Mouse (Mus musculus) myocyte (in vitro differentiated cells): ENCODE data around the gene Rere. TPM values are rescaled to one million over a fixed set of nuclear protein-coding genes. Genes with fewer than 3 reads are reported as not detected.

Source experiments
- H3K27me3 ChIP-seq: one replicate; pipeline ENCODE4 v1.6.1; 2011; ENCODE audit not compliant: control insufficient read depth, insufficient read depth, insufficient read length
- H3K36me3 ChIP-seq: one replicate; pipeline ENCODE4 v1.6.1; 2011; ENCODE audit not compliant: control insufficient read depth, insufficient read depth
- H3K4me2 ChIP-seq: one replicate; pipeline ENCODE4 v1.6.1; 2011; ENCODE audit warnings: low read depth, control low read depth
- H3K4me3 ChIP-seq: one replicate; pipeline ENCODE4 v1.5.1; 2011; ENCODE audit warnings: mild to moderate bottlenecking, control low read depth, moderate library complexity
- H3K79me2 ChIP-seq: one replicate; pipeline ENCODE4 v1.6.1; 2011; ENCODE audit not compliant: control insufficient read depth, insufficient read depth
- H3ac ChIP-seq: one replicate; pipeline ENCODE4 v1.6.1; 2011; ENCODE audit not compliant: control insufficient read depth, insufficient read length
- CEBPB ChIP-seq: IDR thresholded peaks from 2 replicates; pipeline ENCODE4 v1.6.1; 2011; ENCODE audit warnings: mild to moderate bottlenecking, moderate library complexity; ENCODE audit not compliant: poor library complexity, insufficient read depth, severe bottlenecking
- E2F4 ChIP-seq: IDR thresholded peaks from one replicate; pipeline ENCODE4 v1.6.1; 2011; ENCODE audit warnings: mild to moderate bottlenecking, control low read depth, moderate library complexity; ENCODE audit not compliant: insufficient read depth
- MAX ChIP-seq: IDR thresholded peaks from one replicate; pipeline ENCODE4 v1.6.1; 2011; ENCODE audit warnings: low read depth, mild to moderate bottlenecking, control low read depth
- MYOD1 ChIP-seq, 3 experiments: IDR thresholded peaks; one replicate each; pipeline ENCODE4 v1.6.1; 2011; ENCODE audit warnings: control low read depth in 2 of 3, low read depth in 2 of 3, mild to moderate bottlenecking in 2 of 3, moderate library complexity in 1 of 3; ENCODE audit not compliant: insufficient read length in 2 of 3, control insufficient read depth in 1 of 3
- MYOG ChIP-seq, 3 experiments: IDR thresholded peaks; one replicate each; pipeline ENCODE4 v1.6.1; 2011; ENCODE audit warnings: control low read depth in 2 of 3, low read depth in 2 of 3, mild to moderate bottlenecking in 2 of 3; ENCODE audit not compliant: insufficient read length in 2 of 3, control insufficient read depth in 1 of 3, insufficient read depth in 1 of 3
- POLR2A ChIP-seq: IDR thresholded peaks from one replicate; pipeline ENCODE4 v1.6.1; 2011; ENCODE audit warnings: low read depth, mild to moderate bottlenecking, control low read depth, moderate library complexity; ENCODE audit not compliant: insufficient read length
- POLR2AphosphoS2 ChIP-seq: IDR thresholded peaks from one replicate; pipeline ENCODE4 v1.6.1; 2011; ENCODE audit warnings: low read depth, control low read depth; ENCODE audit not compliant: insufficient read length
- REST ChIP-seq: IDR thresholded peaks from one replicate; pipeline ENCODE4 v1.6.1; 2011; ENCODE audit warnings: mild to moderate bottlenecking, control low read depth, moderate library complexity; ENCODE audit not compliant: insufficient read depth, insufficient read length
- SRF ChIP-seq: IDR thresholded peaks from one replicate; pipeline ENCODE4 v1.6.1; 2011; ENCODE audit warnings: low read depth; ENCODE audit not compliant: control insufficient read depth, insufficient read length
- TCF12 ChIP-seq: IDR thresholded peaks from one replicate; pipeline ENCODE4 v1.6.1; 2011; ENCODE audit warnings: mild to moderate bottlenecking, control low read depth; ENCODE audit not compliant: poor library complexity, insufficient read depth, severe bottlenecking
- TCF3 ChIP-seq: IDR thresholded peaks from one replicate; pipeline ENCODE4 v1.6.1; 2011; ENCODE audit warnings: low read depth, control low read depth; ENCODE audit not compliant: insufficient read length
- USF1 ChIP-seq: IDR thresholded peaks from one replicate; pipeline ENCODE4 v1.6.1; 2011; ENCODE audit warnings: low read depth, mild to moderate bottlenecking, control low read depth, moderate library complexity
- polyA plus RNA-seq: library from polyadenylated mRNA; unstranded; fragments of >200 nt; fragmentation: generic; extraction: Trizol; gene quantifications from one replicate; pipeline ENCODE4 v1.2.1, GENCODE M21; 2012; ENCODE audit warnings: missing spikeins

The Rere gene
- polyA plus RNA-seq, 1 experiment: 34.0 TPM

- H3ac ChIP-seq: no peak overlapping the region
Observed at GRCm38 (mm10) chr4:150245876-150246275, 35.6 kb upstream of the Rere start.

GRCm38 (mm10) chr4:150248009-150248408 is 33.4 kb upstream of the Rere start:
- Histone ChIP-seq H3K79me2 (peaks cover 13% of the 10 kb centered on the region), H3K4me2 (no peak overlapping the region), H3ac (no peak overlapping the region), H3K36me3 (peaks cover 69% of the 10 kb centered on the region), H3K4me3 (no peak overlapping the region), H3K27me3 (no peaks in the 10 kb centered on the region)
- TF ChIP-seq REST (no peak), POLR2AphosphoS2 (peak; percentile 85), POLR2A (peak; percentile 57)

More at GRCm38 (mm10) chr4:150245876-150246275, 35.6 kb upstream of the Rere start:
- Histone ChIP-seq H3K27me3 (no peaks in the 10 kb centered on the region), H3K79me2 (peaks cover 35% of the 10 kb centered on the region), H3K4me3 (no peak overlapping the region), H3K36me3 (peaks cover 87% of the 10 kb centered on the region), H3K4me2 (peak overlapping the region; percentile 39)
- TF ChIP-seq REST (no peak), TCF12 (peak; percentile 92), MYOG (IDR thresholded peaks at IDR 0.05; ENCODE audit: control insufficient read depth in 1 of 3, insufficient read depth in 1 of 3, insufficient read length in 2 of 3, low read depth in 2 of 3) (peak; percentile 85 to 99 (median 97)), SRF (no peak), POLR2AphosphoS2 (peak; percentile 73), MYOD1 (IDR thresholded peaks at IDR 0.05; ENCODE audit: control insufficient read depth in 1 of 3, insufficient read length in 2 of 3, low read depth in 2 of 3) (peak; percentile 84 to 95 (median 87)), E2F4 (no peak), POLR2A (no peak), CEBPB (no peak), MAX (no peak), TCF3 (peak; percentile 70), USF1 (no peak)

GRCm38 (mm10) chr4:150248917-150249316 is 32.5 kb upstream of the Rere start:
- H3K36me3 ChIP-seq: peaks cover 60% of the 10 kb centered on the region
- H3K27me3 ChIP-seq: no peaks in the 10 kb centered on the region
- no peak overlapping the region for H3K4me3 ChIP-seq
- no peak overlapping the region for H3K4me2 ChIP-seq
- TF ChIP-seq POLR2AphosphoS2 (peak; percentile 78), USF1 (no peak), POLR2A (peak; percentile 57), MYOG (IDR thresholded peaks at IDR 0.05; ENCODE audit: control insufficient read depth in 1 of 3, insufficient read depth in 1 of 3, insufficient read length in 2 of 3, low read depth in 2 of 3) (peak in 1 of 3 experiments; percentile 16)
- H3K79me2 ChIP-seq: peaks cover 4% of the 10 kb centered on the region
- H3ac ChIP-seq: no peak overlapping the region

- no peak overlapping the region for H3K4me2 ChIP-seq
- no peak overlapping the region for H3ac ChIP-seq
- no peaks in the 10 kb centered on the region for H3K27me3 ChIP-seq
- no peak overlapping the region for H3K4me3 ChIP-seq
- peaks cover 51% of the 10 kb centered on the region for H3K36me3 ChIP-seq
- TF ChIP-seq CEBPB (no peak), MYOD1 (IDR thresholded peaks at IDR 0.05; ENCODE audit: control insufficient read depth in 1 of 3, insufficient read length in 2 of 3, low read depth in 2 of 3) (no peak), POLR2AphosphoS2 (no peak), E2F4 (no peak), USF1 (no peak), TCF12 (no peak), SRF (no peak), POLR2A (no peak), MYOG (IDR thresholded peaks at IDR 0.05; ENCODE audit: control insufficient read depth in 1 of 3, insufficient read depth in 1 of 3, insufficient read length in 2 of 3, low read depth in 2 of 3) (no peak), TCF3 (no peak), REST (no peak), MAX (no peak)
- no peaks in the 10 kb centered on the region for H3K79me2 ChIP-seq
Observed at GRCm38 (mm10) chr4:150249731-150250270, 31.6 kb upstream of the Rere start.

GRCm38 (mm10) chr4:150250549-150251422 is 30.7 kb upstream of the Rere start:
- TF ChIP-seq E2F4 (no peak), POLR2A (peak; percentile 40), REST (no peak), TCF12 (no peak), SRF (no peak), MYOG (IDR thresholded peaks at IDR 0.05; ENCODE audit: control insufficient read depth in 1 of 3, insufficient read depth in 1 of 3, insufficient read length in 2 of 3, low read depth in 2 of 3) (no peak), CEBPB (no peak), TCF3 (no peak), USF1 (no peak), MAX (no peak), MYOD1 (IDR thresholded peaks at IDR 0.05; ENCODE audit: control insufficient read depth in 1 of 3, insufficient read length in 2 of 3, low read depth in 2 of 3) (no peak), POLR2AphosphoS2 (peak; percentile 97)
- Histone ChIP-seq H3K36me3 (peaks cover 44% of the 10 kb centered on the region), H3K4me3 (no peak overlapping the region), H3K27me3 (no peaks in the 10 kb centered on the region), H3ac (no peak overlapping the region), H3K4me2 (no peak overlapping the region), H3K79me2 (no peaks in the 10 kb centered on the region)
